Mouse (Mus musculus) v-Abl transformed pro-B cells (cell line): ENCODE measurements around the gene Mef2a.

Experiments
- in situ Hi-C, 2 experiments: fragments of 400-800 bp; cut with MboI; formaldehyde crosslinking; loops; one replicate each; pipeline ENCODE4 v1.15.1; 2025; ENCODE audit not compliant: unreplicated experiment in 2 of 2

Mef2a gene

DNA sequence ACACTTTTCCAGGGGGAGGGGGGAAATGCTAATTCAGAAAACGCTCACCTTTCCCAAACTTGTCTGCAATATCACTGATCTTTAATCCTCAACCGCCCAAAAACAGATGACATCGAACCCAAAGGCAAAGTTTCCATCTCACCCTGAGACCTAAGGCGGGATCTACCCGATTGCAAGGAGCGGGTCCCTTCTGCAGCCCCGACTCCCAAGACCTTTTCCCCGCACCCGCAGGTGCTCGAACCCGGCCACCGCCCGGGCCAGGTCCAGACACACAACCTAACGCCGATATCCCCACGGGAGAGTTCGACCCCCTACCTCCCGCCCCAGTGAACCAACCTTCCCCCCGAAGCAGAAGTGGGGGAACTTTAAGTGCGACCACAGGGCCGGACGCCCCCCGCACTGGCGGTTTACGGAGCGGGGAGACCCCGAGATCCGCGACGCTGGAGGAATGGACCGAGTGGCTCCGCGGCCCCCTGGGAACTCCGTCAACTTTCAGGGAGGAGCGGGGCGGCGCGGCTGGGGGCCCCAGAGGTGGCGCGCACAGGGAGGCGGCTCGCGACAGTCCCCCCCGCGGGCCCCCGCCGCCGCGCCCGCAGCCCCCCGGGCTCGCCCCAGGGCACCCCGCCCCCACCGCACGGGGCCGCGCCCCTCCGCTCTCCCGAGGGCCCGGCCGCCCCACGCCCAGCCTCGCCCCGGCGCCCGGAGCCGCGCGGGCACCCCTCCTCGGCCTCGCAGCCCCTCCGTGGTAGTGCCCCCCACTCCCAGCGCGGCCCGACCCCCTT, 576 bp downstream of the Mef2a start:
- in situ Hi-C loops: loop anchor here (5.0 to 25.0 kb wide), 5 partner anchors 90 to 685 kb away; partner anchors contain the start of genes Asb7 (in 1 of the 2), Lins1 (in 1 of the 2), Lrrc28 (in 1 of the 2) and Ttc23 (in 1 of the 2)

DNA sequence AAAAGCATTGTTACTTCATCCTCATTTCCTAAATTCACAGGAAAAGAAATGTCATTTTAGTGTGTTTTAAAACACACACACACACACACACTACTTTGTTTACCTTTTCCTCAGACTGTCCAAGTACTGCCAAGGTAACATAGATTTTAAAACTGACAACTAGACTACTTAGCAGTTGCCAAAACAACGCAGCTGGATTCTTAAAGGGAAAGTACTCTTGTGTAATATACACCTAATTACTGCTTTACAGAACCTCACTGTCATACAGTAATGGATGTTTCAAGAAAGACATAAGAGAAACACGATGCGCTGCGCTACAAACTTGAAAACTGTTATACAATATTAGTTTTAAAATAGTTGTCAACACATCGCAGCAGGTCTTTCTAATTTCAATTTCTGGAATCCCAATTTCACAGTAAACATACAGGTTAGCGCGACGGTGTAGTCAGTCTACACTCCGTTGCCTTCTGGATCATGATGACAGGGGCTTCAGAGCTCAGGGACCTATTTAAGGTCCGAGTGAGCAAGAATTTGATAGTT, 1.2 kb downstream of the Mef2a start:
- in situ Hi-C loops: loop anchor here (5.0 to 25.0 kb wide), 5 partner anchors 91 to 684 kb away; partner anchors contain the start of genes Asb7 (in 1 of the 2), Lins1 (in 1 of the 2), Lrrc28 (in 1 of the 2) and Ttc23 (in 1 of the 2)

DNA sequence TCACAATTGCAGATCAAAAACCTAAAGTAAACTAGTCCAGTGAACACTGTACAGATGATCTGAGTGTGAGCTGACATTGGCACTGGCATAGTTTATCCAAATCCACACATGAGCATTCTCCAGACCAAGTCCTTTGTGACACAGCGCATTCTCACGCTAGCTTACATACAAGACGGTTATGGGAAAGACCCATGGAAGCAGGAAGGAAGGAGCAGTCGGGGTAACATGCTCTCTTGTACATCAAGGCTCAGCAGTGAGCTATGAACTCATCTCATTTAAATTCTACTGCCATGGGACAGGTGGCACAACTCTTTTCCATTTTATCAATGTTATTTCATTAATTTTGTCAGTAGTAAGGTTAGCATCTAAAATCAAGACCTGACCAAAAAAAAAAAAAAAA, 3.0 kb downstream of the Mef2a start:
- in situ Hi-C loops: loop anchor here (5.0 to 25.0 kb wide), 5 partner anchors 93 to 682 kb away; partner anchors contain the start of genes Asb7 (in 1 of the 2), Lins1 (in 1 of the 2), Lrrc28 (in 1 of the 2) and Ttc23 (in 1 of the 2)

DNA sequence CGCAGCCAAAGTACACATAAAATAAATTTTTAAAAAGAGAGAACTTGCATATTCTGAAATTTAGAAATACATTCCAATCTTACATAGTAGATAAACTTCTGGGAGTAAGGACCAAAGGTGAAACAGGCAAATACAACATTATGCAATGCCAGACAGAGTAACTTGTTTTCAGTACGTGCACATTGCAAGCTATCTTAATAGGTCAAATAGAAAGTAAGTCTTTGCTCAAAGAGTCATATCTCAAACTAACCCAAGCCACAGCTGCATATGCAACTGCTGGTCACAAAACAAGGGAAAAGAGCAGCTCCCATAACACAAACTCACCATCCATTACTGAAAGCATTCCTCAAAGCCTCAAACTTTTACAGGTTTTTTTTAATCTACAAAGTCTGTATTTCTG, 4.3 kb downstream of the Mef2a start:
- in situ Hi-C loops: loop anchor here in 1 of 2 experiments (25.0 kb wide), 2 partner anchors 269 to 681 kb away; partner anchors contain the start of genes Asb7, Lins1, Lrrc28 and Ttc23

DNA sequence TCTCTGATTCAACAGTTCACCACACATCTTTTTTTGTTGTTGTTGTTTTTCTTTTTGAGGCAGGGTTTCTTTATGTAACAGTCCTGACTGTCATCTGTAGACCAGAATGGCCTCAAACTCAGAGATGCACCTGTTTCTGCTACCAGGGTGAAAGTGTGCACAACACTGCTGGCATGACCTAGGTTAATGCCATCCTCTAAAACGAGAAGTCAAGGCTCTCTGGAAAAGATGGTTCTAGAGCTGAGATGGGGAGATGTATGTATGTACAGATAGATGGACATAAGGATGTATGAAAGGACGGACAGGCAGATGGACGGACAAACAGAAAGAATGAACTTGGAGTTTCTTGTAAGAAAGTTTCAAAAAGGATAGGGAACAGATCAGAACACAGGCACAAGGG, 12.1 kb downstream of the Mef2a start:
- in situ Hi-C loops: loop anchor here in 1 of 2 experiments (25.0 kb wide), 2 partner anchors 277 to 673 kb away; partner anchors contain the start of genes Asb7, Lins1, Lrrc28 and Ttc23

DNA sequence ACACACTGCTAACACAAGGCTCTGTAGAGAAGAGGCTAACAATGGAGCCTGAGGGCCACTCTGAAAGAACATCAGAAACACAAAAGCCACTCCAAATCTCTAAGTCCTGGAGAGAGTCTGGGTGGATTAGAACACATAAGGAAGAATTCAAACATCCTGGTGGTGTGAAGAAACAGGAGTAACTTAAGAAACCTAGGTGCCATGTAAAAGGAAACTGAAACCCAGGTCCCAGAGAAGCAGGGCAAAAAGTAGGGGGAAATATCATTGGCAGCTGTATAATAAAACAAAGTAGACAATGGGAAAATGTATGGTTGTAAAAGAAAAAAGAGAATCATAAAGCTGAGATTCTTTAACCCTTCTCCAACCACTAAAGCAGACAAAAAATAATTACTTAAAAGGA, 12.8 kb downstream of the Mef2a start:
- in situ Hi-C loops: loop anchor here (5.0 to 25.0 kb wide), 4 partner anchors 115 to 673 kb away; partner anchors contain the start of genes Asb7 (in 1 of the 2), Lins1 (in 1 of the 2), Lrrc28 (in 1 of the 2) and Ttc23 (in 1 of the 2)

DNA sequence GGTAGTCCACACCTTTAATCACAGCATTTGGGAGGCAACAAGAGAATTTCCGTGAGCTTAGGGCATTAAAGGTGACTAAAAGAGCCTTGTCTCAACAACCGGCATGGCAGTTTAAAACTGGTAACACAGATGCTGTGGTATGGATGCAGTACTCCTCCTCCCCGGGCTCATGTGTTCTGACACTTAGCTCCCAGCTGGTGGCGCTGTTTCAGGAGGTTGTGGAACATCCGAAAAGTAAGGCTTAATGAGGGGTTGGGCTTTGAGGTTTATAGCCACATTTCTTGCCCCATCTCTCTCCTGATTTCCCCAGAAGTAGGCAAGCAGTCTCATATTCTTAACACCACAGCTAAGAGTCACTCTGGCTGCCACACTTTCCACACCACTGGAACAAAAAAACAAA, 16.8 kb downstream of the Mef2a start:
- in situ Hi-C loops: loop anchor here (5.0 to 25.0 kb wide), 4 partner anchors 111 to 669 kb away; partner anchors contain the start of genes Asb7 (in 1 of the 2), Lins1 (in 1 of the 2), Lrrc28 (in 1 of the 2) and Ttc23 (in 1 of the 2)

DNA sequence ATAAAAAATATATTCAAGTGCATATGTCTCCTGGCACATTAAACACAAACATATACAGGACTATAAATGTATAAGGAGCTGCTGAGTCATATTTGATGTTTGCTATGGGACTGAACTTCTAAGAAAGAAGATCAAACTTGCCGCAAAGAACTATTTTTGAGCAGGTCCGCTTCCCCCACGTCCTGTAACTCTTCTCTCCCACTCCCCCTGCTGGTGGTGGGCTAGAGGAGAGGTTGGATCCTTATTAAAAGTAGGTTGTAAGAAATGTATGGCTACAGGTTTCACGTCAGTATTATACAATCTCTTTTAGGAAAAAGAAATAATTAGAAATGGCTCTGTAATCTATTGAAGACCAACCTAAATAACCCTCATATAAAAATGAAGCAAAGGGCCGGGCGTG, 19.0 kb downstream of the Mef2a start:
- in situ Hi-C loops: loop anchor here (10.0 to 25.0 kb wide), 3 partner anchors 109 to 666 kb away; partner anchors contain the start of genes Asb7 (in 1 of the 2), Lins1 (in 1 of the 2), Lrrc28 (in 1 of the 2) and Ttc23 (in 1 of the 2)

DNA sequence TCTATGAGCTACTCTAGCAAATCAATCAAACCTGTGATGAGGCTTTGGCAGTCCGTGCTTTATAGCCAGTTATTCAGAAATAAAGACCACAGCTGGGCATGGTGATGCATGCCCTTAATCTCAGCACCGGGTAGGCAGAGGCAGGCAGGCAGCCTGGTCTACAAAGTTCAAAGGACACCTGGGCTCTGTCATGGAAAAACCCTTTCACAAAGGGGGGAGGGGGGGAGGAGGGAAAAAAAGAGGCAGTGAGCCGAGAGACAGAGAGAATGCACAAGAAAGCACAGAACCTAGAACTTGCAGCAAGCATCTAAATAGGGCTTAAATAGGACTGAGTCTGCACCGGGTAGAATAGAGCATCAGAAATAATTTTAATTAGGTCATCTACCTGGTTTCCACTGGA, 19.7 kb downstream of the Mef2a start:
- in situ Hi-C loops: loop anchor here (10.0 to 25.0 kb wide), 3 partner anchors 108 to 666 kb away; partner anchors contain the start of genes Asb7 (in 1 of the 2), Lins1 (in 1 of the 2), Lrrc28 (in 1 of the 2) and Ttc23 (in 1 of the 2)

DNA sequence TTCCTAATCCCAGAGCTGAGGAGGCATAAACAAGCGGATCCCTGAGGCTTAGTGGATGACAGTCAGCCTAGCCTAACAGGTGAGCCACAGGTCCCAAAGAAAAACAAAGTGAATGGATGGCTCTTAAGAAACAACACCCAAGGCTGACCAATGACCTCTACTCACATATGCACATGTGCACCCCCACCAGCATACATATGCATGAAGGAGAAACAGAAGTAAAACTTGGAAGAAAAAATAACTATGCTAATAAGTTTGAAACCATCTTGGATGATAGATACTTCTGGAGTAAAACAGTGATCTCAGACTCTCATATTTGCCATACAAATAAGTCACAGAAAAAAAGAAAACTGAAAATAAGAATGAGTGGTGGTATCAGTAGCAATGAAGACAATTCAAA, 28.2 kb downstream of the Mef2a start:
- in situ Hi-C loops: no loop called here

DNA sequence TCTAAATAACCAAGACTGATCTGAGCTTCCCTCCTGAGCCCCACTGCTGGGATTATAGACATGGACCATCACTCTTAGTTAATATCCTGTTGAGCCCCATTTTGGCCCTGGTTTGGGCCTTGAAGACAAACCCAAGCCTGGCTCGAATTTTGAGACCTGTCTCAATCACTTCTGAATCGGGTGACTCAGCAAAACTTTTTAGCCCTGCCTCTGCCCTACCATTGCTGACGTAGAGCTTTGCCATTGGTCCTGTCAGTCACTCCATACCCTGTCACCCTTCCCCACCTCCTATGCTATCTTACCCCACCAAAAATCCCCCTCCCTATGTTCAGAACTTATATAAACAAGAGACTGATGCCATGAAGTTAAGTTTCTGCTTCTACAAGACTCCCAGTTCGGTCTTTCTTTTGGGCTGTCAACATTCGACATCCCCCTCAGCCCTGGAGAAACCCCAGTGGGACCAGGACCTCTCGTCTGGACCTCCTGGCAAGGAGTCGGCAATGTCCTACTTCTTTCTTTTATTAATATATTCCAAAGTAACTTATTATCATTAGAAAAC, 30.5 kb downstream of the Mef2a start:
- in situ Hi-C loops: no loop called here

DNA sequence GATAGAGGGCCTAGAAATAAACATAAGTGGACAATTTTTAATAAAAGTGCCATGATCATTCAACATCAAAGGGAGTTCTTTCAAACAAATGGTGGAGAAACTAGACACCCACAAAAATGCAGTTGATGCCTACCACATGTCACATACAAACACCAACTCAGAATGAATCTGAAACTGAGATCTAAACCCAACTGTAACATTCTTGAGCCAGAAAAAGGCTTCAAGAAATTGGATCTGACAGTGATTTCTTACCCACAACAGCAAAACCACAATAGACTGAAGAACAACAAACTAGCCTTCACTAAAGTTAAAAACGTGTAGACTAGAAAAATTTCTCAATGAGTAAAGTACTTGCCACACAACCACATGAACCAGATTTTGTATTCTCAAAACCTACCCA, 52.3 kb downstream of the Mef2a start:
- in situ Hi-C loops: no loop called here

DNA sequence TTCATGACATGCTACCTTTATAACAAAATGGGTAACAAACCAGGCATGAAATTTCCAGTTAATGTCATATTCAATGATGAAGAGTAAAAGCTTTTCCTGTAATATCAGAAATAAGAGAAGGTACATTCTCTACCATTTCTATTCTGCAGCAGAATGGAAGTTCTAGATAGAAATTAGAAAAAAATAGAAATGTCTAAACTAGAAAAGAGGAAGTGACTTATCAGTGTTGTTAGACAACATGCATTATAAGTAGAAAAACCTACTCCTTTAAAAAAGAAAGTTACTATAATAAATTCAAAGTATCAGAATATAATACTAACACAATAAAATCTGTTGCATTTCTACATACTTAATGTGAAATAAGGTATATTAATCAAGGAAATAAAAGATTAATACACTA, 54.0 kb downstream of the Mef2a start:
- in situ Hi-C loops: no loop called here

DNA sequence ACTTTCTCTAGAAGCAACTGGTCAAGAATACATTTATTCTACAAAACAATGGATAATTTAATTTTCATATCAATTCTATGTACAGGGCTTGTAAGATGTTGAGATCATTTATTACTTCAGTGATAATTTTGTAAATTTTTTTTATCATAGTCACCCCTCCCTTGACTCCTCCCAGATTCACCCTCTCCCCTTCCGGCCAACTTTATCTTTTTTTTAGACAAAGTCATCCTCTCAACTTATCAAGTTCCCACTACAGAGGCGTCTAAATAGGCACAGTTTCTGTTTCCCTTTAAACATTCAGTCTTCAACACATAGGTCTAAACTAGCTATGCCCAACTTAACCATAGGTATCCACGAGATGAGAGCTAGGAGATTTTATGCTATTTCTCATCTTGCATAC, 59.5 kb downstream of the Mef2a start:
- in situ Hi-C loops: no loop called here

DNA sequence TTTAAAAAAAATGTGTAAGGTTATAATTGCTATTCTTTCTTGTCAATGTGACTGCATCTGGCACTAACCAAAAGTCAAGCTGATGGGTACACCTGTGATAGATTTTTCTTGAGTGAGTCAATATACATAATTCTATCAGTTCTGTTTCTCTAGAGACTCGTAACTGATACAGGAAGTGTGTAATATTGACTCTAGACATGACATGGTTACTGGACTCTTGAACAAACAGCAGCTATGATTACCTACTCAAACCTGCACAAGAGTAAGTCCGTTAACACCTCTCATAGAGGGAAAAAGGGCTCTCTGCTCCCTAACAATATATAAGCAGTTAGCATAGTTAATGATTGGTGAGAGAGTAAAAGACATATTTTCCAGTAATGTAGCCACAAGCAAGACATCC, 62.5 kb downstream of the Mef2a start:
- in situ Hi-C loops: no loop called here

DNA sequence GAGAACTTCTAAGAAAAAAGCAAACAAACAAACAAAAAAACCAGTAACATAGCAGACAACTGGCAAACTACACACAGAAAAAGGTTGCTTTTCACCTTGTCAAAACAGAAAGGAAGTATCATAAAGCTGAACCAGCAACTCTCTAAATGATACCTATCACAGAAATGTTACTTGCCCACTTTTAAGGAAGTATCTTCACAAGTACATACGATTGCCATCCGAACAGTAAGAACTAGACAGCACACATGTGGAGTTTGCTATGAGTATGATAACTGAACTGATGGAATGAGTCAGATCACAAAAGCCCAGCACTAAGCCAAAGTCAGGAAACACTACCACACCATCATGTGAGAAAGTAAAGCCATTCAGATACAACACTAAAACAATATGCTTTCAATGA, 64.6 kb downstream of the Mef2a start:
- in situ Hi-C loops: no loop called here

DNA sequence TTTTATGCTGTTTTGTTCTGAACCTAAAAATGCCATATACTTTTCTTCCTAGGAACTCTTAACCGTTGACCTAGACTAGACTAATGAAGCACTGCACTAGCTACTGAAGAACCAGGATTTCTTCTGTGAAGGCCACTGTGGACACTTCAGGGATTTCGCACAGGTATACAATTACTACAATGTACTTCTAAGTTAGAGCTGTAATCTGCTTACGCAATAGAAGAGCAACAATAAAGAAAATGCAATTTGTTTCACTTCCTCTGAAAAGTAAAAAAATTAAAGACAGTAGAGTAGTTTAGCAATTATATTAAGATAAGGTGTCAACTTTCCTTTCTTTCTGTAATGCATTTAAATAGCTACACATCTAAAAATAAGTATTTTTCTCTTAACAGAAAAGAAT, 65.6 kb downstream of the Mef2a start:
- in situ Hi-C loops: no loop called here

DNA sequence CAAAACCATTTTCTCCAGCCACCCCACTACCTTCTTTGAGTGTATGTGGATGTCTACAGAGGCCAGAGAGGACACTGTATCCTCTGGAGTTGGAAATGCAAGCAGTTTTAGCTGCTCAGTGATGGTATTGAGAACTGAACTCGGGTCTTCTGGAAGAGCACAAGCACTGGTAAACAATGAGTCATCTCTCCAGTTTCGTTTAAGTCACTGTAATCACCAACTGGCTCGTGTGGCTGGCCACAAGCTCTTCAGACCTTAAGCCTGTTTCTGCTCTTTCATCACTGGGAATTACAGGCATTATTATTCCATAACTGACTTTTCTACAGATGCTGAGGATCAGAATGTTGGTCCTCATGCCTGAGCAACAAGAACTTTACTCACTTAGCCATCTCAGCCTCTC, 67.7 kb downstream of the Mef2a start:
- in situ Hi-C loops: no loop called here

DNA sequence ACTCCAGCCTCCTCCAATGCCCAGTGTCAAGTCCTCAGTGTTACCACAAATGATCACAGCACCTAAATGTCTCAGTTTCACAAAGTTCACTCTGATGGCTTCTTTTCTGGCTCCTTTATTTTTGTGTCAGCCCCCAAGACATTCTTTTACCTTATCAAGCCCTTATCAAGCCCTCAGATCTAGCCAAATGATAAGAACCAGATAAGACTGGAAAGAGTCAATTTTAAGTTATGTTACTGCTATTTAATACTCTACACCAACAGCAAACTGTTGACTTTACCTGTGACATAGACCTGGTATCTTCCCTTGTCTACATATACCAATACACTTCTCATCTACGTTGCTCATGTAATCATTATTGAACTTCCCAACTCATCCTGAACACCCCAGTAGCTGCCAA, 76.2 kb downstream of the Mef2a start:
- in situ Hi-C loops: no loop called here

DNA sequence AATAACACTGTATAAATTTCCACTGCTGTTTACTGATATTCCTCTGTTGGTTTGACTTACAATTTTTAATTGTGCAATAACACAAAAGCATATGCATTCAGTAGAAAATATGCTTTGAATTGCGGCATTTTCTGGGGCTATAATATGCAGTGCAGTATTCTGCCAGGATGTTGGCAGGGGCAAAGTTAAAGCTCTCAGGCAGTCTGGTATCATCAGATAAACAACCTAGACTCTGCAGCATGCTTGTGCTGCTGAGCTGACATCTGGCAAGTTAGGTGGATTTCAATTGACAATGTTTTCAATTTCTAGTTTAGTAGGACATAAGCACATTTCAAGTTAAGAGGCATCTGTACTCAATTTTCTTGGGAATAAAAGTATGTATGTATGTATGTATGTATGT, 81.3 kb downstream of the Mef2a start:
- in situ Hi-C loops: no loop called here

DNA sequence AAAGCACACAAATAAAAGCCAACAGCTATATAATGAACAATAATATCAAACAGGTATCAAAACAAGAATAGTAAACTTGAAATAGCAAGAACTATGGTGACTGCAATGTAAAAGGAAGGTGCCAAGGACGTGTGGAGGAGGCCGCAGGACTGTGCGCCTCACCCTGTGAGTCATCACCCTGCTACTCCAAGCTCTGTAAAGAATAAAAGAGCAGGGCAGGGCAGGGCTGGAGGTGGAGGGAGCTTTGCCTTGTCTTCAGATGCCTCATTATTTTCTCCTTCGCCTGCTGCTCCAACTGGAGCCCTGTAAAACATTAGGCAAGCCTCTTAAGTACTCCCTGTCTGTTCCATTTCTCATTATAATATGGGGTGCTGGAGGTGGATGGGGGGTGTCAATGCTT, 85.2 kb downstream of the Mef2a start:
- in situ Hi-C loops: no loop called here
